Mouse (Mus musculus): ENCODE results near the gene Oit3.
"Not testable (repeated sequence)": the region's sequence is repeated elsewhere in the genome, so short reads cannot be mapped to it uniquely, and the experiment has no call there.

Gene Oit3

GRCm38 (mm10) chr10:59426371-59426770 lies 15.2 kb downstream of the Oit3 start:
- peak; percentile 15 for DNase-seq

- peak; percentile 42 for DNase-seq
These were observed 16.2 kb downstream of the Oit3 start for GRCm38 (mm10) chr10:59425369-59425768.

- DNase-seq: peak; percentile 38
These were observed 17.1 kb downstream of the Oit3 start for GRCm38 (mm10) chr10:59424453-59424852.

- no peak for DNase-seq
These were observed 22.1 kb downstream of the Oit3 start for GRCm38 (mm10) chr10:59419516-59419915.

- no peak for DNase-seq
These were observed 25.0 kb downstream of the Oit3 start for GRCm38 (mm10) chr10:59416623-59417022.

- DNase-seq: no peak
These were observed 27.9 kb downstream of the Oit3 start for GRCm38 (mm10) chr10:59413711-59414110.

- no peak for DNase-seq
These were observed 31.3 kb downstream of the Oit3 start for GRCm38 (mm10) chr10:59410264-59410663.

- no peak for DNase-seq
These were observed 33.1 kb downstream of the Oit3 start for GRCm38 (mm10) chr10:59408499-59408898.

- DNase-seq: no peak
These were observed 37.8 kb downstream of the Oit3 start for GRCm38 (mm10) chr10:59403793-59404149.

- no peak for DNase-seq
These were observed 38.4 kb downstream of the Oit3 start, which contains the start of gene Pla2g12b for GRCm38 (mm10) chr10:59402899-59403792. Gene Pla2g12b (plus strand): TSS chr10:59403660.

- not testable (repeated sequence) for DNase-seq
These were observed 46.1 kb downstream of the Oit3 start, which contains the start of gene Gm10273 for GRCm38 (mm10) chr10:59395461-59395860. Gene Gm10273 (plus strand): TSS chr10:59395632.

- no peak for DNase-seq
These were observed 49.7 kb downstream of the Oit3 start for GRCm38 (mm10) chr10:59391907-59392306.

GRCm38 (mm10) chr10:59389652-59390051 lies 51.9 kb downstream of the Oit3 start:
- no peak for DNase-seq

- DNase-seq: no peak
These were observed 54.6 kb downstream of the Oit3 start for GRCm38 (mm10) chr10:59386951-59387350.

GRCm38 (mm10) chr10:59381563-59381962 lies 60.0 kb downstream of the Oit3 start:
- DNase-seq: not testable (repeated sequence)

GRCm38 (mm10) chr10:59380411-59380821 lies 61.2 kb downstream of the Oit3 start:
- DNase-seq: no peak

- no peak for DNase-seq
These were observed 61.7 kb downstream of the Oit3 start for GRCm38 (mm10) chr10:59379927-59380326.

- no peak for DNase-seq
These were observed 62.9 kb downstream of the Oit3 start for GRCm38 (mm10) chr10:59378728-59379127.

- no peak for DNase-seq
These were observed 63.7 kb downstream of the Oit3 start for GRCm38 (mm10) chr10:59377906-59378305.
